Mouse (Mus musculus) T-cell, adult 2 months (primary cell): ENCODE measurements around the gene Vmn2r68.

ENCODE experiments used
- DNase-seq: peaks from one replicate; pipeline ENCODE4 v3.0.0; 2022; ENCODE audit warnings: low spot score

The Vmn2r68 gene

DNA sequence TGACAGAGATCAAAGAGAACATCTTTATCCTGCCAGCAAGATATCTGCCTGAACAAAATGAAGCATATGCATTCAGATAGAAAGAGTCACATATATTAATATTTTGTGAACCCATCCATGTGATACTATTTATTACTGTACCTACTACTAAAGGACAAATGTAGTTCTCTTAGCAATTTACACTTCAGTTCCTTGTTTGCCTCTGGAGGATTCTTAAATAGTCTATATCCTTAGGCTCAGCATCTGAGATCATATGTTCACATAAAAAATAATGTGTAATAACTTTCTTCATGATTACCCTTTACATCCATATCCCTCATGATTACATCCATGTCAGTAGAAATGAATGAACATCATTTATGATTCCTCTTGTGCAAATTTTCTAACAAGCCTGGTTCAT is at the start of gene Vmn2r68:
Gene Vmn2r68 (minus strand): TSS at position 101 of the 400 bp plus-strand sequence.
- no peak for DNase-seq
